Mouse (Mus musculus): Measurements from ENCODE around the gene Smarca4.

GRCm38 (mm10) chr9:21694071-21694470, 78.1 kb downstream of the Smarca4 start:
- TF ChIP-seq CTCF (IDR thresholded peaks at IDR 0.05; ENCODE audit: low read depth) = no peak
- no peak for TF ChIP-seq EP300 (optimal IDR thresholded peaks at IDR 0.05)

Measured in stomach, postnatal 0 days (tissue).